Mouse (Mus musculus) MEL (cell line): ENCODE measurements around the gene Rab14. TPM values are rescaled to one million over a fixed set of nuclear protein-coding genes. Genes with fewer than 3 reads are reported as not detected.

ENCODE experiments used
- DNase-seq: peaks from one replicate; pipeline ENCODE4 v3.0.0; 2011; ENCODE audit warnings: low read depth, low spot score
- H3K27ac ChIP-seq: 2 replicates; pipeline ENCODE4 v1.5.1; 2012; ENCODE audit warnings: low read depth, mild to moderate bottlenecking, control low read depth, low read length, moderate library complexity; ENCODE audit not compliant: control insufficient read depth
- H3K27me3 ChIP-seq, 2 experiments: fragments of 150-350 bp in 1 of 2; sonication (generic) in 1 of 2; 2 replicates each; pipeline ENCODE4 v1.6.1; 2012; ENCODE audit warnings: low read length in 2 of 2, mild to moderate bottlenecking in 2 of 2, improper control_type of control experiment in 1 of 2, moderate library complexity in 1 of 2; ENCODE audit not compliant: insufficient read depth in 2 of 2, control insufficient read depth in 1 of 2
- H3K36me3 ChIP-seq, 2 experiments: 2 replicates each; pipeline ENCODE4 v1.6.1; 2012 to 2014; ENCODE audit warnings: low read length in 2 of 2, improper control_type of control experiment in 1 of 2, inconsistent platforms in 1 of 2, mild to moderate bottlenecking in 1 of 2; ENCODE audit not compliant: insufficient read depth in 2 of 2, control insufficient read depth in 1 of 2
- H3K4me1 ChIP-seq, 2 experiments: fragments of 150-350 bp in 1 of 2; sonication (generic) in 1 of 2; 2 replicates each; pipeline ENCODE4 v1.6.1; 2012; ENCODE audit warnings: low read length in 2 of 2, improper control_type of control experiment in 1 of 2, mild to moderate bottlenecking in 1 of 2; ENCODE audit not compliant: insufficient read depth in 2 of 2, control insufficient read depth in 1 of 2
- H3K4me3 ChIP-seq, 2 experiments: fragments of 150-350 bp in 1 of 2; sonication (generic) in 1 of 2; 2 replicates each; pipeline ENCODE4 v1.5.1; 2012; ENCODE audit warnings: low read depth in 2 of 2, low read length in 2 of 2, mild to moderate bottlenecking in 2 of 2, moderate library complexity in 2 of 2, control low read depth in 1 of 2, improper control_type of control experiment in 1 of 2; ENCODE audit not compliant: control insufficient read depth in 1 of 2, insufficient read depth in 1 of 2
- H3K79me2 ChIP-seq: 2 replicates; pipeline ENCODE4 v1.6.1; 2012; ENCODE audit warnings: mild to moderate bottlenecking, low read length, moderate library complexity; ENCODE audit not compliant: control insufficient read depth, poor library complexity, insufficient read depth
- H3K9ac ChIP-seq: 2 replicates; pipeline ENCODE4 v1.6.1; 2012; ENCODE audit warnings: low read depth, mild to moderate bottlenecking, control low read depth, low read length, moderate library complexity; ENCODE audit not compliant: control insufficient read depth, poor library complexity, severe bottlenecking
- H3K9me3 ChIP-seq: fragments of 150-350 bp; sonication (generic); replicated peaks from 2 replicates; pipeline ENCODE4 v1.6.1; 2012; ENCODE audit warnings: mild to moderate bottlenecking, low read length, improper control_type of control experiment, moderate library complexity; ENCODE audit not compliant: insufficient read depth
- CHD2 ChIP-seq: IDR thresholded peaks from 2 replicates; pipeline ENCODE4 v1.6.1; 2011; ENCODE audit warnings: low read length, improper control_type of control experiment
- CTCF ChIP-seq, 3 experiments: IDR thresholded peaks in 2 of 3; conservative IDR thresholded peaks in 1 of 3; 2 replicates each; pipeline ENCODE4 v1.5.1; 2011 to 2012; ENCODE audit warnings: low read length in 3 of 3, low read depth in 2 of 3, mild to moderate bottlenecking in 2 of 3, improper control_type of control experiment in 1 of 3, inconsistent platforms in 1 of 3, mixed read lengths in 1 of 3, moderate library complexity in 1 of 3; ENCODE audit not compliant: control insufficient read depth in 1 of 3, insufficient read depth in 1 of 3, poor library complexity in 1 of 3, severe bottlenecking in 1 of 3
- E2F4 ChIP-seq: IDR thresholded peaks from 2 replicates; pipeline ENCODE4 v1.6.1; 2011; ENCODE audit warnings: low read depth, low read length, improper control_type of control experiment, borderline replicate concordance
- EP300 ChIP-seq, 2 experiments: IDR thresholded peaks; 2 replicates each; pipeline ENCODE4 v1.6.1; 2011; ENCODE audit warnings: improper control_type of control experiment in 2 of 2, low read length in 2 of 2, low read depth in 1 of 2, mild to moderate bottlenecking in 1 of 2
- ETS1 ChIP-seq: IDR thresholded peaks from 2 replicates; pipeline ENCODE4 v1.6.1; 2012; ENCODE audit warnings: low read depth, mild to moderate bottlenecking, inconsistent platforms, low read length, improper control_type of control experiment, moderate library complexity
- GATA1 ChIP-seq: IDR thresholded peaks from 2 replicates; pipeline ENCODE4 v1.6.1; 2011; ENCODE audit warnings: low read depth, low read length, improper control_type of control experiment
- HCFC1 ChIP-seq: IDR thresholded peaks from 2 replicates; pipeline ENCODE4 v1.6.1; 2012; ENCODE audit warnings: low read depth, mild to moderate bottlenecking, inconsistent platforms, low read length, improper control_type of control experiment, moderate library complexity
- KAT2A ChIP-seq: conservative IDR thresholded peaks from 2 replicates; pipeline ENCODE4 v1.6.1; 2012; ENCODE audit warnings: low read depth, low read length, improper control_type of control experiment, inconsistent platforms
- MAFK ChIP-seq: IDR thresholded peaks from 2 replicates; pipeline ENCODE4 v1.6.1; 2011; ENCODE audit warnings: low read depth, mild to moderate bottlenecking, low read length, improper control_type of control experiment, borderline replicate concordance
- MAZ ChIP-seq: IDR thresholded peaks from 2 replicates; pipeline ENCODE4 v1.6.1; 2012; ENCODE audit warnings: low read depth, mild to moderate bottlenecking, inconsistent platforms, low read length, improper control_type of control experiment
- MEF2A ChIP-seq: IDR thresholded peaks from 2 replicates; pipeline ENCODE4 v1.6.1; 2014; ENCODE audit warnings: low read depth, mild to moderate bottlenecking, inconsistent platforms, low read length, improper control_type of control experiment; ENCODE audit not compliant: poor library complexity, insufficient replicate concordance, severe bottlenecking; ENCODE audit errors: extremely low read depth
- MXI1 ChIP-seq: IDR thresholded peaks from 2 replicates; pipeline ENCODE4 v1.6.1; 2011; ENCODE audit warnings: mild to moderate bottlenecking, low read depth, low read length, improper control_type of control experiment
- MYB ChIP-seq: IDR thresholded peaks from 2 replicates; pipeline ENCODE4 v1.6.1; 2011; ENCODE audit warnings: mild to moderate bottlenecking, low read depth, low read length, improper control_type of control experiment
- MYC ChIP-seq: IDR thresholded peaks from 2 replicates; pipeline ENCODE4 v1.6.1; 2011; ENCODE audit warnings: low read depth, mild to moderate bottlenecking, low read length, improper control_type of control experiment, moderate library complexity
- NRF1 ChIP-seq: IDR thresholded peaks from 2 replicates; pipeline ENCODE4 v1.6.1; 2014; ENCODE audit warnings: low read depth, mild to moderate bottlenecking, inconsistent platforms, low read length, improper control_type of control experiment, moderate library complexity; ENCODE audit not compliant: poor library complexity, insufficient read depth, severe bottlenecking
- POLR2A ChIP-seq, 2 experiments: IDR thresholded peaks; 2 replicates each; pipeline ENCODE4 v1.6.1; 2011 to 2012; ENCODE audit warnings: low read length in 2 of 2, mild to moderate bottlenecking in 2 of 2, control low read depth in 1 of 2, improper control_type of control experiment in 1 of 2, low read depth in 1 of 2, moderate library complexity in 1 of 2; ENCODE audit not compliant: control insufficient read depth in 1 of 2, insufficient read depth in 1 of 2, poor library complexity in 1 of 2
- POLR2AphosphoS2 ChIP-seq: IDR thresholded peaks from 2 replicates; pipeline ENCODE4 v1.6.1; 2011; ENCODE audit warnings: low read length, improper control_type of control experiment
- RCOR1 ChIP-seq: IDR thresholded peaks from 2 replicates; pipeline ENCODE4 v1.6.1; 2012; ENCODE audit warnings: low read depth, mild to moderate bottlenecking, inconsistent platforms, low read length, improper control_type of control experiment
- SIN3A ChIP-seq: IDR thresholded peaks from 2 replicates; pipeline ENCODE4 v1.6.1; 2012; ENCODE audit warnings: low read length, improper control_type of control experiment, inconsistent platforms
- TAL1 ChIP-seq: IDR thresholded peaks from 2 replicates; pipeline ENCODE4 v1.6.1; 2012; ENCODE audit warnings: mild to moderate bottlenecking, inconsistent platforms, low read length, moderate library complexity, mixed read lengths
- TBP ChIP-seq: IDR thresholded peaks from 2 replicates; pipeline ENCODE4 v1.8.0; 2011; ENCODE audit warnings: low read depth, low read length, improper control_type of control experiment
- TCF12 ChIP-seq: IDR thresholded peaks from 2 replicates; pipeline ENCODE4 v1.6.1; 2014; ENCODE audit warnings: low read depth, mild to moderate bottlenecking, inconsistent platforms, low read length, improper control_type of control experiment, moderate library complexity
- USF1 ChIP-seq: IDR thresholded peaks from 2 replicates; pipeline ENCODE4 v1.6.1; 2014; ENCODE audit warnings: low read depth, mild to moderate bottlenecking, inconsistent platforms, low read length, improper control_type of control experiment, moderate library complexity
- USF2 ChIP-seq, 2 experiments: IDR thresholded peaks; 2 replicates each; pipeline ENCODE4 v1.6.1; 2011 to 2012; ENCODE audit warnings: improper control_type of control experiment in 2 of 2, low read length in 2 of 2, borderline replicate concordance in 1 of 2, inconsistent platforms in 1 of 2, low read depth in 1 of 2, mild to moderate bottlenecking in 1 of 2; ENCODE audit not compliant: insufficient read depth in 1 of 2
- ZC3H11A ChIP-seq: IDR thresholded peaks from 2 replicates; pipeline ENCODE4 v1.6.1; 2012; ENCODE audit warnings: low read depth, mild to moderate bottlenecking, inconsistent platforms, low read length, improper control_type of control experiment
- ZKSCAN1 ChIP-seq: IDR thresholded peaks from 2 replicates; pipeline ENCODE4 v1.6.1; 2012; ENCODE audit warnings: low read depth, mild to moderate bottlenecking, inconsistent platforms, low read length, improper control_type of control experiment, moderate library complexity
- ZMIZ1 ChIP-seq: IDR thresholded peaks from 2 replicates; pipeline ENCODE4 v1.6.1; 2012; ENCODE audit warnings: low read depth, mild to moderate bottlenecking, inconsistent platforms, low read length, improper control_type of control experiment, moderate library complexity
- ZNF384 ChIP-seq: IDR thresholded peaks from 2 replicates; pipeline ENCODE4 v1.6.1; 2012; ENCODE audit warnings: low read depth, mild to moderate bottlenecking, inconsistent platforms, low read length, improper control_type of control experiment
- polyA plus RNA-seq, 2 experiments: library from polyadenylated mRNA; stranded (reverse) in 1 of 2; unstranded in 1 of 2; fragments of >175 nt in 1 of 2; fragments of >200 nt in 1 of 2; gene quantifications; 2 replicates each; pipeline versions ENCODE4 v1.2.1 to v1.2.4; 2012; ENCODE audit warnings: low replicate concordance in 2 of 2, low read depth in 1 of 2; ENCODE audit not compliant: insufficient read length in 2 of 2, insufficient read depth in 1 of 2, missing spikeins in 1 of 2
- total RNA-seq: library from RNA; depleted of rRNA; stranded (reverse); fragments of 300-350 nt; gene quantifications from 2 replicates; pipeline ENCODE4 v1.2.3, GENCODE M21; 2012

Rab14 gene
- total and polyA plus RNA-seq, 3 experiments: 28.1 to 81.6 (median 78.1) TPM

DNA sequence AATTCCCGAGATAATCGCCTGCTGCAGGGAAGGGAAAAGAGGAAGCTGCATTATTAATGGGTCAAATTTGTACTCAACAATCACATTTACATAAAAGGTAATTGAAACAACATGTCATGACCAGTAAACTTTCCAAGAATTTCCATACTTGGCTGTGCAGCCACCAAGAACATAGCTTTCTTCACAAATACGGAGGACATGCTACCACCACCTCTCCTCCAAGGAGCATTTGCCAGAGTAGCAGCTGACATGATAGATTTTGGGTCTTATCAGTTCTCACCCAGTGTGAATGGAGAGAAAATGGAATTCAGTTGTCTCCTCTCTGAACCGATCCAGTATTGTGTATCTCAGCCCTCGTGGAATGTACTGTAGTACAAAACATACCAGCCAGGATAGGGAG, 1.4 kb downstream of the Rab14 start:
- peak overlapping the region; percentile 96 to 98 for H3K4me3 ChIP-seq
- no peak for TF ChIP-seq MAFK
- peak; percentile 58 for TF ChIP-seq GATA1
- TF ChIP-seq TCF12: no peak
- no peak for TF ChIP-seq E2F4
- peak; percentile 7 to 48; a peak in 2 of 4 replicates for TF ChIP-seq EP300 (IDR thresholded peaks at IDR 0.05; ENCODE audit: low read depth in 1 of 2, low read length in 2 of 2)
- TF ChIP-seq POLR2A (IDR thresholded peaks at IDR 0.05; ENCODE audit: control insufficient read depth in 1 of 2, insufficient read depth in 1 of 2, low read depth in 1 of 2, low read length in 2 of 2, poor library complexity in 1 of 2): no peak
- peak; percentile 15; the same call in 1 of the 2 replicates for TF ChIP-seq MXI1
- TF ChIP-seq POLR2AphosphoS2: 0 out of 2 replicates have a peak, but pooled peaks have one; percentile 20
- TF ChIP-seq MAZ: 0 out of 2 replicates have a peak, but pooled peaks have one; percentile 39
- TF ChIP-seq SIN3A: peak; percentile 74
- no peak for TF ChIP-seq ZNF384
- TF ChIP-seq TAL1: peak; percentile 29
- TF ChIP-seq TBP: no peak
- no peaks in the 10 kb centered on the region for H3K9me3 ChIP-seq
- H3K27me3 ChIP-seq: no peaks in the 10 kb centered on the region
- peaks cover 15 to 38% of the 10 kb centered on the region in 2 experiments for H3K36me3 ChIP-seq
- peak overlapping the region; percentile 88 for H3K27ac ChIP-seq
- H3K9ac ChIP-seq: peak overlapping the region; percentile 97
- H3K79me2 ChIP-seq: peaks cover 44% of the 10 kb centered on the region
- DNase-seq: peak; percentile 71
- peaks cover 9 to 27% of the 10 kb centered on the region in 2 experiments for H3K4me1 ChIP-seq

DNA sequence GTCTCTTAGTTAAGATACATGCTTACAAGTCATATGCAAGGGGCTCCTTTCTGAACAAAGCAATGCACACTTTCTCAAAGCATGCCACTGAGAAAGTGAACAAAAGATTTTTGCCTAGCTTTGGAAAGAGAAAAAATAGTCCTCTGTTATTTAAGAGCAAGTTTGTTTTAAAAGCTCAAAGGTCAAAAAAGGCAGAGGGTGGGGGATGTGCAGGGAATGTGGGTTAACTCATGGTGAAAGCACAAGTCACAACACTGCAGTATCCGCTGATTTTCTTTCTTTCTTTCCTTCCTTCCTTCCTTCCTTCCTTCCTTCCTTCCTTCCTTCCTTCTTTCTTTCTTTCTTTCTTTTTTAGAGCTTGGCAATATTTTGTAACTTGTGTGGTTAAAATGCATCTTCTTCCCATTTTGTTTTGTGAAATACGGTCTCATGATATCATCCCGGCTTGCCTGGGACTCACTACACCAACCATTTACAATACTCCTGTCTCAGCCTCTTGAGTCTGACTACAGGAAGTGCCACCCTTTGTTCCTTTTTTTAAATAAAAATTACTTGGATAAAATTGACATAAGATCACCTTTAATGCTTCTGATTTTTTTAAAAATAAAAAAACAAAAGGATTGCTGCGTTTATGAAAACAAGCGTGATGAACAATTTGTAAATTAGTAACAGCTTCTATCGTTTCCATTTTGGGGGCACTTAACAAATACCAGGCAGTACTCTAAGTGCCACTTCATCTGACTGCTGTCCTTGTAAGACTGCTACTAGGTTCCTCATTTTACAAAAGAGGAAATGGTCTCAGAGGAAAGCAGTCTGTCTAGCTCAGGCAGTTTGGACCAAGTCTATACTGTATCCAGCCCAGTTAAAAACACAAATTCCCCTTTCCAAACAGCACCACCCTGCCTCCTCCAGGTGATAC, 5.0 kb downstream of the Rab14 start:
- H3K9me3 ChIP-seq: no peaks in the 10 kb centered on the region
- H3K4me1 ChIP-seq: peaks cover 9 to 24% of the 10 kb centered on the region in 2 experiments
- H3K79me2 ChIP-seq: peaks cover 58% of the 10 kb centered on the region
- H3K27me3 ChIP-seq: no peaks in the 10 kb centered on the region
- H3K36me3 ChIP-seq: peaks cover 36 to 37% of the 10 kb centered on the region in 2 experiments
- peak; percentile 90 for DNase-seq
- peak overlapping the region; percentile 1; the same call in 1 of the 2 replicates for H3K9ac ChIP-seq
- H3K4me3 ChIP-seq: peak overlapping the region; percentile 3 to 36; a peak in 2 of 4 replicates
- H3K27ac ChIP-seq: peak overlapping the region; percentile 30; the same call in 1 of the 2 replicates
- TF ChIP-seq ETS1 (0 out of 2 replicates have a peak, but pooled peaks have one; percentile 27), KAT2A (no peak), MEF2A (no peak), ZMIZ1 (no peak), MAFK (no peak), NRF1 (no peak), TCF12 (0 out of 2 replicates have a peak, but pooled peaks have one; percentile 14), USF1 (no peak), MYB (no peak), MYC (0 out of 2 replicates have a peak, but pooled peaks have one; percentile 49), RCOR1 (no peak), ZNF384 (no peak), HCFC1 (0 out of 2 replicates have a peak, but pooled peaks have one; percentile 9), CTCF (IDR thresholded peaks at IDR 0.05 in 2 of 3, conservative IDR thresholded peaks at IDR 0.05 in 1 of 3; ENCODE audit: control insufficient read depth in 1 of 3, insufficient read depth in 1 of 3, low read depth in 2 of 3, low read length in 3 of 3, poor library complexity in 1 of 3, severe bottlenecking in 1 of 3) (no peak), CHD2 (no peak), ZC3H11A (no peak), GATA1 (no peak), ZKSCAN1 (no peak), USF2 (IDR thresholded peaks at IDR 0.05; ENCODE audit: borderline replicate concordance in 1 of 2, insufficient read depth in 1 of 2, low read depth in 1 of 2, low read length in 2 of 2) (no peak), E2F4 (no peak)
